Mouse (Mus musculus) MEL (cell line): ENCODE measurements at regions not wholly inside any gene's neighbourhood (a gene's known extent, or its start where the extent isn't known, plus 50 kb on each side); places are given as distances from the start of the nearest gene placed in this dataset.

Experiments used
- DNase-seq: peaks from one replicate; pipeline ENCODE4 v3.0.0; 2011; ENCODE audit warnings: low read depth, low spot score
- H3K27ac ChIP-seq: 2 replicates; pipeline ENCODE4 v1.5.1; 2012; ENCODE audit warnings: low read depth, mild to moderate bottlenecking, control low read depth, low read length, moderate library complexity; ENCODE audit not compliant: control insufficient read depth
- H3K27me3 ChIP-seq, 2 experiments: fragments of 150-350 bp in 1 of 2; sonication (generic) in 1 of 2; 2 replicates each; pipeline ENCODE4 v1.6.1; 2012; ENCODE audit warnings: low read length in 2 of 2, mild to moderate bottlenecking in 2 of 2, improper control_type of control experiment in 1 of 2, moderate library complexity in 1 of 2; ENCODE audit not compliant: insufficient read depth in 2 of 2, control insufficient read depth in 1 of 2
- H3K36me3 ChIP-seq, 2 experiments: 2 replicates each; pipeline ENCODE4 v1.6.1; 2012 to 2014; ENCODE audit warnings: low read length in 2 of 2, improper control_type of control experiment in 1 of 2, inconsistent platforms in 1 of 2, mild to moderate bottlenecking in 1 of 2; ENCODE audit not compliant: insufficient read depth in 2 of 2, control insufficient read depth in 1 of 2
- H3K4me1 ChIP-seq, 2 experiments: fragments of 150-350 bp in 1 of 2; sonication (generic) in 1 of 2; 2 replicates each; pipeline ENCODE4 v1.6.1; 2012; ENCODE audit warnings: low read length in 2 of 2, improper control_type of control experiment in 1 of 2, mild to moderate bottlenecking in 1 of 2; ENCODE audit not compliant: insufficient read depth in 2 of 2, control insufficient read depth in 1 of 2
- H3K4me3 ChIP-seq, 2 experiments: fragments of 150-350 bp in 1 of 2; sonication (generic) in 1 of 2; 2 replicates each; pipeline ENCODE4 v1.5.1; 2012; ENCODE audit warnings: low read depth in 2 of 2, low read length in 2 of 2, mild to moderate bottlenecking in 2 of 2, moderate library complexity in 2 of 2, control low read depth in 1 of 2, improper control_type of control experiment in 1 of 2; ENCODE audit not compliant: control insufficient read depth in 1 of 2, insufficient read depth in 1 of 2
- H3K79me2 ChIP-seq: 2 replicates; pipeline ENCODE4 v1.6.1; 2012; ENCODE audit warnings: mild to moderate bottlenecking, low read length, moderate library complexity; ENCODE audit not compliant: control insufficient read depth, poor library complexity, insufficient read depth
- H3K9ac ChIP-seq: 2 replicates; pipeline ENCODE4 v1.6.1; 2012; ENCODE audit warnings: low read depth, mild to moderate bottlenecking, control low read depth, low read length, moderate library complexity; ENCODE audit not compliant: control insufficient read depth, poor library complexity, severe bottlenecking
- H3K9me3 ChIP-seq: fragments of 150-350 bp; sonication (generic); replicated peaks from 2 replicates; pipeline ENCODE4 v1.6.1; 2012; ENCODE audit warnings: mild to moderate bottlenecking, low read length, improper control_type of control experiment, moderate library complexity; ENCODE audit not compliant: insufficient read depth
- CHD2 ChIP-seq: IDR thresholded peaks from 2 replicates; pipeline ENCODE4 v1.6.1; 2011; ENCODE audit warnings: low read length, improper control_type of control experiment
- CTCF ChIP-seq, 3 experiments: IDR thresholded peaks in 2 of 3; conservative IDR thresholded peaks in 1 of 3; 2 replicates each; pipeline ENCODE4 v1.5.1; 2011 to 2012; ENCODE audit warnings: low read length in 3 of 3, low read depth in 2 of 3, mild to moderate bottlenecking in 2 of 3, improper control_type of control experiment in 1 of 3, inconsistent platforms in 1 of 3, mixed read lengths in 1 of 3, moderate library complexity in 1 of 3; ENCODE audit not compliant: control insufficient read depth in 1 of 3, insufficient read depth in 1 of 3, poor library complexity in 1 of 3, severe bottlenecking in 1 of 3
- E2F4 ChIP-seq: IDR thresholded peaks from 2 replicates; pipeline ENCODE4 v1.6.1; 2011; ENCODE audit warnings: low read depth, low read length, improper control_type of control experiment, borderline replicate concordance
- ELF1 ChIP-seq: IDR thresholded peaks from 2 replicates; pipeline ENCODE4 v1.6.1; 2014; ENCODE audit warnings: low read depth, mild to moderate bottlenecking, inconsistent platforms, low read length, improper control_type of control experiment, moderate library complexity
- EP300 ChIP-seq, 2 experiments: IDR thresholded peaks; 2 replicates each; pipeline ENCODE4 v1.6.1; 2011; ENCODE audit warnings: improper control_type of control experiment in 2 of 2, low read length in 2 of 2, low read depth in 1 of 2, mild to moderate bottlenecking in 1 of 2
- GABPA ChIP-seq: IDR thresholded peaks from 2 replicates; pipeline ENCODE4 v1.6.1; 2012; ENCODE audit warnings: low read depth, mild to moderate bottlenecking, inconsistent platforms, low read length, improper control_type of control experiment, moderate library complexity
- HCFC1 ChIP-seq: IDR thresholded peaks from 2 replicates; pipeline ENCODE4 v1.6.1; 2012; ENCODE audit warnings: low read depth, mild to moderate bottlenecking, inconsistent platforms, low read length, improper control_type of control experiment, moderate library complexity
- JUND ChIP-seq: IDR thresholded peaks from 2 replicates; pipeline ENCODE4 v1.6.1; 2011; ENCODE audit warnings: low read depth, mild to moderate bottlenecking, improper control_type of control experiment, low read length
- MAFK ChIP-seq: IDR thresholded peaks from 2 replicates; pipeline ENCODE4 v1.6.1; 2011; ENCODE audit warnings: low read depth, mild to moderate bottlenecking, low read length, improper control_type of control experiment, borderline replicate concordance
- MAX ChIP-seq: IDR thresholded peaks from 2 replicates; pipeline ENCODE4 v1.6.1; 2011; ENCODE audit warnings: low read length, improper control_type of control experiment
- MAZ ChIP-seq: IDR thresholded peaks from 2 replicates; pipeline ENCODE4 v1.6.1; 2012; ENCODE audit warnings: low read depth, mild to moderate bottlenecking, inconsistent platforms, low read length, improper control_type of control experiment
- MXI1 ChIP-seq: IDR thresholded peaks from 2 replicates; pipeline ENCODE4 v1.6.1; 2011; ENCODE audit warnings: mild to moderate bottlenecking, low read depth, low read length, improper control_type of control experiment
- MYB ChIP-seq: IDR thresholded peaks from 2 replicates; pipeline ENCODE4 v1.6.1; 2011; ENCODE audit warnings: mild to moderate bottlenecking, low read depth, low read length, improper control_type of control experiment
- MYC ChIP-seq: IDR thresholded peaks from 2 replicates; pipeline ENCODE4 v1.6.1; 2011; ENCODE audit warnings: low read depth, mild to moderate bottlenecking, low read length, improper control_type of control experiment, moderate library complexity
- POLR2A ChIP-seq, 2 experiments: IDR thresholded peaks; 2 replicates each; pipeline ENCODE4 v1.6.1; 2011 to 2012; ENCODE audit warnings: low read length in 2 of 2, mild to moderate bottlenecking in 2 of 2, control low read depth in 1 of 2, improper control_type of control experiment in 1 of 2, low read depth in 1 of 2, moderate library complexity in 1 of 2; ENCODE audit not compliant: control insufficient read depth in 1 of 2, insufficient read depth in 1 of 2, poor library complexity in 1 of 2
- RAD21 ChIP-seq: IDR thresholded peaks from 2 replicates; pipeline ENCODE4 v1.6.1; 2011; ENCODE audit warnings: mild to moderate bottlenecking, low read depth, low read length, improper control_type of control experiment
- RCOR1 ChIP-seq: IDR thresholded peaks from 2 replicates; pipeline ENCODE4 v1.6.1; 2012; ENCODE audit warnings: low read depth, mild to moderate bottlenecking, inconsistent platforms, low read length, improper control_type of control experiment
- TAL1 ChIP-seq: IDR thresholded peaks from 2 replicates; pipeline ENCODE4 v1.6.1; 2012; ENCODE audit warnings: mild to moderate bottlenecking, inconsistent platforms, low read length, moderate library complexity, mixed read lengths
- TCF12 ChIP-seq: IDR thresholded peaks from 2 replicates; pipeline ENCODE4 v1.6.1; 2014; ENCODE audit warnings: low read depth, mild to moderate bottlenecking, inconsistent platforms, low read length, improper control_type of control experiment, moderate library complexity
- USF1 ChIP-seq: IDR thresholded peaks from 2 replicates; pipeline ENCODE4 v1.6.1; 2014; ENCODE audit warnings: low read depth, mild to moderate bottlenecking, inconsistent platforms, low read length, improper control_type of control experiment, moderate library complexity
- USF2 ChIP-seq, 2 experiments: IDR thresholded peaks; 2 replicates each; pipeline ENCODE4 v1.6.1; 2011 to 2012; ENCODE audit warnings: improper control_type of control experiment in 2 of 2, low read length in 2 of 2, borderline replicate concordance in 1 of 2, inconsistent platforms in 1 of 2, low read depth in 1 of 2, mild to moderate bottlenecking in 1 of 2; ENCODE audit not compliant: insufficient read depth in 1 of 2
- ZKSCAN1 ChIP-seq: IDR thresholded peaks from 2 replicates; pipeline ENCODE4 v1.6.1; 2012; ENCODE audit warnings: low read depth, mild to moderate bottlenecking, inconsistent platforms, low read length, improper control_type of control experiment, moderate library complexity
- ZNF384 ChIP-seq: IDR thresholded peaks from 2 replicates; pipeline ENCODE4 v1.6.1; 2012; ENCODE audit warnings: low read depth, mild to moderate bottlenecking, inconsistent platforms, low read length, improper control_type of control experiment

- Histone ChIP-seq H3K4me3 (no peak overlapping the region), H3K27me3 (no peaks in the 10 kb centered on the region)
- TF ChIP-seq ELF1 (no peak), CTCF (IDR thresholded peaks at IDR 0.05 in 2 of 3, conservative IDR thresholded peaks at IDR 0.05 in 1 of 3; ENCODE audit: control insufficient read depth in 1 of 3, insufficient read depth in 1 of 3, low read depth in 2 of 3, low read length in 3 of 3, poor library complexity in 1 of 3, severe bottlenecking in 1 of 3) (no peak), TCF12 (peak; percentile 52; the same call in 1 of the 2 replicates), CHD2 (no peak), RCOR1 (no peak), MYC (no peak), MYB (no peak), GABPA (no peak), TAL1 (peak; percentile 79), HCFC1 (no peak), MAX (no peak), MXI1 (no peak), MAZ (no peak), MAFK (no peak), E2F4 (no peak), JUND (peak; percentile 85), USF1 (no peak), ZNF384 (no peak), ZKSCAN1 (no peak), USF2 (IDR thresholded peaks at IDR 0.05; ENCODE audit: borderline replicate concordance in 1 of 2, insufficient read depth in 1 of 2, low read depth in 1 of 2, low read length in 2 of 2) (no peak), RAD21 (no peak), EP300 (IDR thresholded peaks at IDR 0.05; ENCODE audit: low read depth in 1 of 2, low read length in 2 of 2) (peak in 1 of 2 experiments; percentile 43; a peak in 2 of 4 replicates), POLR2A (IDR thresholded peaks at IDR 0.05; ENCODE audit: control insufficient read depth in 1 of 2, insufficient read depth in 1 of 2, low read depth in 1 of 2, low read length in 2 of 2, poor library complexity in 1 of 2) (no peak)
Measured at GRCm38 (mm10) chr15:10767535-10767934, 53.1 kb upstream of the Rai14 start.

More at GRCm38 (mm10) chr15:10767535-10767934, 53.1 kb upstream of the Rai14 start:
- DNase-seq: peak; percentile 58
- no peaks in the 10 kb centered on the region for H3K36me3 ChIP-seq
- no peak overlapping the region for H3K27ac ChIP-seq
- no peak overlapping the region for H3K9ac ChIP-seq
- no peaks in the 10 kb centered on the region for H3K79me2 ChIP-seq
- no peaks in the 10 kb centered on the region for H3K9me3 ChIP-seq
- peaks cover 0 to 6% of the 10 kb centered on the region in 2 experiments; a peak in 2 of 4 replicates for H3K4me1 ChIP-seq
